Mouse (Mus musculus): Measurements from ENCODE around the gene Fbxo46. TPM values are rescaled to one million over a fixed set of nuclear protein-coding genes. Genes with fewer than 3 reads are reported as not detected.
A peak's percentile ranks its signal among the peaks of the same experiment; 100 is the strongest.
"Not testable (repeated sequence)": the region's sequence is repeated elsewhere in the genome, so short reads cannot be mapped to it uniquely, and the experiment has no call there.

Gene Fbxo46
- total RNA-seq, 1 experiment from 2014 or later: 8.3 TPM

- ATAC-seq (replicated peaks in 1 of 2; ENCODE audit: insufficient read depth in 1 of 2, low FRiP score in 2 of 2, low TSS enrichment in 1 of 2, low read depth in 1 of 2, poor library complexity in 2 of 2, severe bottlenecking in 2 of 2): not testable (repeated sequence)
Observed at GRCm38 (mm10) chr7:19151121-19151520, 31.5 kb downstream of the Fbxo46 start.

GRCm38 (mm10) chr7:19154796-19155195 is 35.1 kb downstream of the Fbxo46 start:
- no peak for ATAC-seq (replicated peaks in 1 of 2; ENCODE audit: insufficient read depth in 1 of 2, low FRiP score in 2 of 2, low TSS enrichment in 1 of 2, low read depth in 1 of 2, poor library complexity in 2 of 2, severe bottlenecking in 2 of 2)

- ATAC-seq (replicated peaks in 1 of 2; ENCODE audit: insufficient read depth in 1 of 2, low FRiP score in 2 of 2, low TSS enrichment in 1 of 2, low read depth in 1 of 2, poor library complexity in 2 of 2, severe bottlenecking in 2 of 2): no peak
Observed at GRCm38 (mm10) chr7:19155825-19156475, 36.3 kb downstream of the Fbxo46 start.

GRCm38 (mm10) chr7:19157160-19157800 is 37.6 kb downstream of the Fbxo46 start:
- peak; percentile 88 to 94 for ATAC-seq (replicated peaks in 1 of 2; ENCODE audit: insufficient read depth in 1 of 2, low FRiP score in 2 of 2, low TSS enrichment in 1 of 2, low read depth in 1 of 2, poor library complexity in 2 of 2, severe bottlenecking in 2 of 2)

- no peak for ATAC-seq (replicated peaks in 1 of 2; ENCODE audit: insufficient read depth in 1 of 2, low FRiP score in 2 of 2, low TSS enrichment in 1 of 2, low read depth in 1 of 2, poor library complexity in 2 of 2, severe bottlenecking in 2 of 2)
Observed at GRCm38 (mm10) chr7:19158601-19159000, 38.9 kb downstream of the Fbxo46 start.

- no peak for ATAC-seq (replicated peaks in 1 of 2; ENCODE audit: insufficient read depth in 1 of 2, low FRiP score in 2 of 2, low TSS enrichment in 1 of 2, low read depth in 1 of 2, poor library complexity in 2 of 2, severe bottlenecking in 2 of 2)
Observed at GRCm38 (mm10) chr7:19159411-19159810, 39.8 kb downstream of the Fbxo46 start.

- no peak for ATAC-seq (replicated peaks in 1 of 2; ENCODE audit: insufficient read depth in 1 of 2, low FRiP score in 2 of 2, low TSS enrichment in 1 of 2, low read depth in 1 of 2, poor library complexity in 2 of 2, severe bottlenecking in 2 of 2)
Observed at GRCm38 (mm10) chr7:19160115-19160514, 40.5 kb downstream of the Fbxo46 start.

GRCm38 (mm10) chr7:19162928-19163327 is 43.3 kb downstream of the Fbxo46 start:
- no peak for ATAC-seq (replicated peaks in 1 of 2; ENCODE audit: insufficient read depth in 1 of 2, low FRiP score in 2 of 2, low TSS enrichment in 1 of 2, low read depth in 1 of 2, poor library complexity in 2 of 2, severe bottlenecking in 2 of 2)

GRCm38 (mm10) chr7:19163752-19164151 is 44.1 kb downstream of the Fbxo46 start:
- ATAC-seq (replicated peaks in 1 of 2; ENCODE audit: insufficient read depth in 1 of 2, low FRiP score in 2 of 2, low TSS enrichment in 1 of 2, low read depth in 1 of 2, poor library complexity in 2 of 2, severe bottlenecking in 2 of 2): no peak

- peak; percentile 20 to 25; a peak in 1 of 4 replicates for ATAC-seq (replicated peaks in 1 of 2; ENCODE audit: insufficient read depth in 1 of 2, low FRiP score in 2 of 2, low TSS enrichment in 1 of 2, low read depth in 1 of 2, poor library complexity in 2 of 2, severe bottlenecking in 2 of 2)
Observed at GRCm38 (mm10) chr7:19164189-19164588, 44.5 kb downstream of the Fbxo46 start.

- peak; percentile 25 to 29; a peak in 1 of 4 replicates for ATAC-seq (replicated peaks in 1 of 2; ENCODE audit: insufficient read depth in 1 of 2, low FRiP score in 2 of 2, low TSS enrichment in 1 of 2, low read depth in 1 of 2, poor library complexity in 2 of 2, severe bottlenecking in 2 of 2)
Observed at GRCm38 (mm10) chr7:19164978-19165377, 45.3 kb downstream of the Fbxo46 start.

GRCm38 (mm10) chr7:19165656-19166423 is 46.2 kb downstream of the Fbxo46 start, which contains the start of gene Gipr:
TSS of gene Gipr (minus strand) at chr7:19166127.
- peak; percentile 33 to 38; a peak in 1 of 4 replicates for ATAC-seq (replicated peaks in 1 of 2; ENCODE audit: insufficient read depth in 1 of 2, low FRiP score in 2 of 2, low TSS enrichment in 1 of 2, low read depth in 1 of 2, poor library complexity in 2 of 2, severe bottlenecking in 2 of 2)

- no peak for ATAC-seq (replicated peaks in 1 of 2; ENCODE audit: insufficient read depth in 1 of 2, low FRiP score in 2 of 2, low TSS enrichment in 1 of 2, low read depth in 1 of 2, poor library complexity in 2 of 2, severe bottlenecking in 2 of 2)
Observed at GRCm38 (mm10) chr7:19166990-19167389, 47.3 kb downstream of the Fbxo46 start.

GRCm38 (mm10) chr7:19169506-19169905 is 49.8 kb downstream of the Fbxo46 start:
- no peak for ATAC-seq (replicated peaks in 1 of 2; ENCODE audit: insufficient read depth in 1 of 2, low FRiP score in 2 of 2, low TSS enrichment in 1 of 2, low read depth in 1 of 2, poor library complexity in 2 of 2, severe bottlenecking in 2 of 2)

GRCm38 (mm10) chr7:19170142-19170541 is 50.5 kb downstream of the Fbxo46 start:
- ATAC-seq (replicated peaks in 1 of 2; ENCODE audit: insufficient read depth in 1 of 2, low FRiP score in 2 of 2, low TSS enrichment in 1 of 2, low read depth in 1 of 2, poor library complexity in 2 of 2, severe bottlenecking in 2 of 2): no peak

GRCm38 (mm10) chr7:19171831-19172230 is 52.2 kb downstream of the Fbxo46 start:
- ATAC-seq (replicated peaks in 1 of 2; ENCODE audit: insufficient read depth in 1 of 2, low FRiP score in 2 of 2, low TSS enrichment in 1 of 2, low read depth in 1 of 2, poor library complexity in 2 of 2, severe bottlenecking in 2 of 2): no peak

- ATAC-seq (replicated peaks in 1 of 2; ENCODE audit: insufficient read depth in 1 of 2, low FRiP score in 2 of 2, low TSS enrichment in 1 of 2, low read depth in 1 of 2, poor library complexity in 2 of 2, severe bottlenecking in 2 of 2): peak; percentile 82 to 86
Observed at GRCm38 (mm10) chr7:19172874-19173273, 53.2 kb downstream of the Fbxo46 start.

Data from hematopoietic stem cell, adult 5-6 weeks (primary cell).